Mouse (Mus musculus) thymus, adult 18-20 months (tissue): ENCODE data around the gene Ifi27l2a.

Experiments used
- DNase-seq, 2 experiments: peaks; one replicate each; pipeline ENCODE4 v3.0.0; 2022; ENCODE audit warnings: mixed read lengths in 2 of 2

Ifi27l2a gene

GRCm38 (mm10) chr12:103425729-103426470, 17.6 kb downstream of the Ifi27l2a start, which contains the start of gene Ddx24:
Gene Ddx24, minus strand, starts transcription at chr12:103425830.
- peak; percentile 96 to 98 for DNase-seq

- no peak for DNase-seq
Measured at GRCm38 (mm10) chr12:103425016-103425728, 18.3 kb downstream of the Ifi27l2a start.

GRCm38 (mm10) chr12:103408144-103408543, 35.3 kb downstream of the Ifi27l2a start:
- no peak for DNase-seq

- DNase-seq: no peak
Measured at GRCm38 (mm10) chr12:103407720-103408119, 35.8 kb downstream of the Ifi27l2a start, which contains the start of gene 9330161L09Rik. Gene 9330161L09Rik, minus strand, starts transcription at chr12:103407820.

- no peak for DNase-seq
Measured at GRCm38 (mm10) chr12:103404131-103404530, 39.3 kb downstream of the Ifi27l2a start.

GRCm38 (mm10) chr12:103396751-103397150, 46.7 kb downstream of the Ifi27l2a start:
- DNase-seq: no peak

GRCm38 (mm10) chr12:103395486-103396275, 47.8 kb downstream of the Ifi27l2a start:
- no peak for DNase-seq

GRCm38 (mm10) chr12:103393528-103393927, 50.0 kb downstream of the Ifi27l2a start:
- DNase-seq: no peak
